In the genomic region with DNA sequence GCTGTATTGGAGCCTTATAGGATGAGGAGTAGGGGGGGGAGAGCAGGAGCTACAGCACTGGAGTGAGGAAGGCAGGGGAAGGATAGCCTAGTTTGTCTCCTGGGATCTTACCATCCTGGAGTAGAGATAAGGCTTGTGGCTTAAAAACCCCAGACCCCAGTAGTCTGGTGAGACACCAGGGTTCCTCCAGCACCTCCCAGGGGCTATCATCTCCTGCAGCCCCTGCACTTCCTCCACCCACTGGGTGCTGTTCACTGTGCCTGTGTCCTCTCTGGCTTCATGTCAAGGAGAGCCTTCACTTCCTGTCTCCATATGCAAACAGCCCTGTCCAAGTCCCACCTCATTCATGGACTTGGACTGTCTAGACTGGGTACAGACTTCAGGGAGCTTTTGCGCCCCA, we compare ENCODE assay signal across 21 mouse cellular contexts.
DNase-seq lines count a peak whose midpoint lies in the region; ATAC-seq and TF ChIP-seq lines count a peak whose summit lies in the region.
"Had no signal": no experiment of that assay in that cellular context is flagged by ENCODE, and none has a peak within 500 bp of the region (broad histone marks: within the 10 kb centered on the region; RNA-seq: fewer than 3 reads in every experiment).

No protein-coding gene starts in this region.

- H3K9ac ChIP-seq in MEL (ENCODE audit: control insufficient read depth, low read depth, low read length, poor library complexity, severe bottlenecking) = no peak overlapping the region
- H3K9ac ChIP-seq: embryonic facial prominence, embryonic 13.5 days; embryonic facial prominence, embryonic 15.5 days; forebrain, embryonic 12.5 days had no signal

- peak; percentile 56 to 59 for TF ChIP-seq EP300 in MEL (IDR thresholded peaks at IDR 0.05; ENCODE audit: low read depth in 1 of 2, low read length in 2 of 2)

- peak overlapping the region; percentile 24; the same call in 1 of the 2 replicates for H3K27ac ChIP-seq in MEL (ENCODE audit: control insufficient read depth, low read depth, low read length)
- H3K27ac ChIP-seq: embryonic facial prominence, embryonic 13.5 days; embryonic facial prominence, embryonic 15.5 days; forebrain, embryonic 10.5 days; forebrain, embryonic 12.5 days had no signal

- peaks cover 11% of the 10 kb centered on the region for H3K4me1 ChIP-seq in G1E (ENCODE audit: insufficient read depth, low read depth, low read length)
- peaks cover 16 to 47% of the 10 kb centered on the region in 2 experiments for H3K4me1 ChIP-seq in MEL (ENCODE audit: control insufficient read depth in 1 of 2, insufficient read depth in 2 of 2, low read length in 2 of 2)
- H3K4me1 ChIP-seq: embryonic facial prominence, embryonic 13.5 days; embryonic facial prominence, embryonic 15.5 days; forebrain, embryonic 10.5 days; forebrain, embryonic 12.5 days had no signal

- no peaks in the 10 kb centered on the region for H3K27me3 ChIP-seq in G1E (ENCODE audit: insufficient read depth, low read length)
- no peaks in the 10 kb centered on the region for H3K27me3 ChIP-seq in MEL (ENCODE audit: control insufficient read depth in 1 of 2, insufficient read depth in 2 of 2, low read length in 2 of 2)
- H3K27me3 ChIP-seq: embryonic facial prominence, embryonic 13.5 days; embryonic facial prominence, embryonic 15.5 days; Patski had no signal

- no peaks in the 10 kb centered on the region for H3K9me3 ChIP-seq in G1E (replicated peaks)
- no peaks in the 10 kb centered on the region for H3K9me3 ChIP-seq in MEL (replicated peaks; ENCODE audit: insufficient read depth, low read length)
- H3K9me3 ChIP-seq: embryonic facial prominence, embryonic 13.5 days; embryonic facial prominence, embryonic 15.5 days; forebrain, embryonic 10.5 days; forebrain, embryonic 12.5 days had no signal

- no peak for TF ChIP-seq POLR2A in MEL (IDR thresholded peaks at IDR 0.05; ENCODE audit: control insufficient read depth in 1 of 2, insufficient read depth in 1 of 2, low read depth in 1 of 2, low read length in 2 of 2, poor library complexity in 1 of 2)

- H3K36me3 ChIP-seq in G1E (replicated peaks) = peaks cover 69% of the 10 kb centered on the region
- peaks cover 0 to 32% of the 10 kb centered on the region in 2 experiments; a peak in 2 of 4 replicates for H3K36me3 ChIP-seq in MEL (ENCODE audit: control insufficient read depth in 1 of 2, insufficient read depth in 2 of 2, low read length in 2 of 2)

- TF ChIP-seq CTCF in G1E (IDR thresholded peaks at IDR 0.05; ENCODE audit: low read depth, low read length) (no peak), MEL (IDR thresholded peaks at IDR 0.05 in 2 of 3, conservative IDR thresholded peaks at IDR 0.05 in 1 of 3; ENCODE audit: control insufficient read depth in 1 of 3, insufficient read depth in 1 of 3, low read depth in 2 of 3, low read length in 3 of 3, poor library complexity in 1 of 3, severe bottlenecking in 1 of 3) (no peak)

- no peak for TF ChIP-seq RAD21 in MEL (IDR thresholded peaks at IDR 0.05; ENCODE audit: low read depth, low read length)

- no peaks in the 10 kb centered on the region for H3K79me2 ChIP-seq in MEL (ENCODE audit: control insufficient read depth, insufficient read depth, low read length, poor library complexity)

- H3K4me3 ChIP-seq in G1E (ENCODE audit: low read depth, low read length) (no peak overlapping the region), MEL (ENCODE audit: control insufficient read depth in 1 of 2, insufficient read depth in 1 of 2, low read depth in 2 of 2, low read length in 2 of 2) (no peak overlapping the region)
- H3K4me3 ChIP-seq: embryonic facial prominence, embryonic 13.5 days; embryonic facial prominence, embryonic 15.5 days; erythroblast, embryonic 14.5 days; forebrain, embryonic 10.5 days; forebrain, embryonic 12.5 days had no signal

- ATAC-seq in G1E (ENCODE audit: extremely low read depth, insufficient number of reproducible peaks, low FRiP score, poor library complexity, severe bottlenecking) = peak; percentile 5; the same call in 1 of the 2 replicates
- 0 out of 2 replicates have a peak, but pooled peaks have one; percentile 21 for ATAC-seq in common myeloid progenitor, adult 5-6 weeks (replicated peaks; ENCODE audit: low read depth, poor library complexity, severe bottlenecking)
- ATAC-seq: activated CD4-positive, CD25-positive, alpha-beta regulatory T cell, adult 4 months; forebrain, embryonic 14.5 days; forebrain, embryonic 16.5 days; Patski had no signal

- no peak for DNase-seq in G1E (ENCODE audit: low spot score)
- DNase-seq in MEL (ENCODE audit: low read depth, low spot score) = peak; percentile 64
- DNase-seq in cerebellum, adult 11 months = no peak
- DNase-seq in cerebellum, postnatal 36 days = no peak
- DNase-seq: adrenal gland, adult 8-10 months; adrenal gland, postnatal 14 days; adrenal gland, postnatal 36 days; cerebellum, adult 18-20 months; cerebellum, adult 8-10 months; cerebellum, adult 9-11 months; embryo, embryonic 11 days had no signal

TF ChIP-seq in MEL, 35 proteins besides CTCF, POLR2A, EP300 and RAD21:
- no peak for TF ChIP-seq USF2 (IDR thresholded peaks at IDR 0.05; ENCODE audit: borderline replicate concordance in 1 of 2, insufficient read depth in 1 of 2, low read depth in 1 of 2, low read length in 2 of 2)
- no peak for TF ChIP-seq MYB (IDR thresholded peaks at IDR 0.05; ENCODE audit: low read depth, low read length)
- no peak for TF ChIP-seq MAZ (IDR thresholded peaks at IDR 0.05; ENCODE audit: low read depth, low read length)
- TF ChIP-seq BHLHE40 (IDR thresholded peaks at IDR 0.05; ENCODE audit: borderline replicate concordance, low read depth, low read length) = no peak
- peak; percentile 51 for TF ChIP-seq TAL1 (IDR thresholded peaks at IDR 0.05; ENCODE audit: low read length)
- TF ChIP-seq NRF1 (IDR thresholded peaks at IDR 0.05; ENCODE audit: insufficient read depth, low read depth, low read length, poor library complexity, severe bottlenecking) = no peak
- no peak for TF ChIP-seq MYC (IDR thresholded peaks at IDR 0.05; ENCODE audit: low read depth, low read length)
- no peak for TF ChIP-seq ZMIZ1 (IDR thresholded peaks at IDR 0.05; ENCODE audit: low read depth, low read length)
- TF ChIP-seq ZNF384 (IDR thresholded peaks at IDR 0.05; ENCODE audit: low read depth, low read length) = no peak
- TF ChIP-seq TCF12 (IDR thresholded peaks at IDR 0.05; ENCODE audit: low read depth, low read length) = peak; percentile 52; the same call in 1 of the 2 replicates
- TF ChIP-seq POLR2AphosphoS2 (IDR thresholded peaks at IDR 0.05; ENCODE audit: low read length) = no peak
- TF ChIP-seq CHD2 (IDR thresholded peaks at IDR 0.05; ENCODE audit: low read length) = no peak
- TF ChIP-seq MXI1 (IDR thresholded peaks at IDR 0.05; ENCODE audit: low read depth, low read length) = no peak
- no peak for TF ChIP-seq ZKSCAN1 (IDR thresholded peaks at IDR 0.05; ENCODE audit: low read depth, low read length)
- peak; percentile 45; the same call in 1 of the 2 replicates for TF ChIP-seq GATA1 (IDR thresholded peaks at IDR 0.05; ENCODE audit: low read depth, low read length)
- no peak for TF ChIP-seq USF1 (IDR thresholded peaks at IDR 0.05; ENCODE audit: low read depth, low read length)
- TF ChIP-seq MEF2A (IDR thresholded peaks at IDR 0.05; ENCODE audit: extremely low read depth, insufficient replicate concordance, low read depth, low read length, poor library complexity, severe bottlenecking) = no peak
- TF ChIP-seq TBP (IDR thresholded peaks at IDR 0.05; ENCODE audit: low read depth, low read length) = 0 out of 2 replicates have a peak, but pooled peaks have one; percentile 21
- TF ChIP-seq POLR2AphosphoS5 (IDR thresholded peaks at IDR 0.05; ENCODE audit: borderline replicate concordance, low read depth, low read length) = no peak
- no peak for TF ChIP-seq MAFK (IDR thresholded peaks at IDR 0.05; ENCODE audit: borderline replicate concordance, low read depth, low read length)
- TF ChIP-seq JUND (IDR thresholded peaks at IDR 0.05; ENCODE audit: low read depth, low read length) = no peak
- TF ChIP-seq RCOR1 (IDR thresholded peaks at IDR 0.05; ENCODE audit: low read depth, low read length) = no peak
- no peak for TF ChIP-seq ELF1 (IDR thresholded peaks at IDR 0.05; ENCODE audit: low read depth, low read length)
- no peak for TF ChIP-seq HCFC1 (IDR thresholded peaks at IDR 0.05; ENCODE audit: low read depth, low read length)
- 0 out of 2 replicates have a peak, but pooled peaks have one; percentile 22 for TF ChIP-seq ETS1 (IDR thresholded peaks at IDR 0.05; ENCODE audit: low read depth, low read length)
